Mouse (Mus musculus): Measurements from ENCODE around the gene Dcbld1. TPM values are rescaled to one million over a fixed set of nuclear protein-coding genes. Genes with fewer than 3 reads are reported as not detected.

Dcbld1 gene
- polyA plus RNA-seq, 1 experiment from 2014 or later: 8.8 TPM

DNA sequence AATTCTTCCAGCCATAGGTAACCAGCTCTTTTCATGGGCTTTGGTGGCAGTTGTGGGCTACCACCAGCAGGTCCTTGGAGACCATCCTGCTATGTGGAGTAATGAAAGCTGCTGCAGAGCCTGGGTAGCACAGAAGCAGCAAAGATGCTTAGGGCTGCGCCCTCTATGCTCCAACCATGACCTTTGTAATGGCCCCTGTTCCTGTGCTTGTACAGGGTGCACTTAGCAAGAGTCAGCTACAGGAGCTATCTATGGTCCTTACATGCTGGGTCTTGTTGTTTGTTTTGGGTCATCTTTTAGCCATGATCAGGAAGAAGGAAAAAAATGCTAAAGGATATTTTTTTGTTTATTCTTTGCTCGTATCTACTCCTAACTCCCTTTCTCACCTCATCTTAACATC is 24.3 kb downstream of the Dcbld1 start:
- Histone ChIP-seq H3K4me2 (ENCODE audit: low read depth, low read length) (no peak overlapping the region), H3K9me3 (replicated peaks; ENCODE audit: control insufficient read depth, low read length) (no peaks in the 10 kb centered on the region), H3K9ac (ENCODE audit: low read length) (no peak overlapping the region), H3K27me3 (ENCODE audit: control insufficient read depth, insufficient read depth, low read length) (no peaks in the 10 kb centered on the region), H3K4me3 (ENCODE audit: low read length) (no peak overlapping the region), H3K4me1 (ENCODE audit: control insufficient read depth, insufficient read depth, low read length) (no peaks in the 10 kb centered on the region), H3K36me3 (ENCODE audit: control insufficient read depth, insufficient read depth) (peaks cover 3% of the 10 kb centered on the region; the same call in 1 of the 2 replicates), H3K27ac (ENCODE audit: low read length) (no peak overlapping the region)
- 80% methylated on average over 2 of the region's 2 CpGs for WGBS
- no peak for ATAC-seq (replicated peaks; ENCODE audit: extremely low read depth, insufficient read depth, low FRiP score)

DNA sequence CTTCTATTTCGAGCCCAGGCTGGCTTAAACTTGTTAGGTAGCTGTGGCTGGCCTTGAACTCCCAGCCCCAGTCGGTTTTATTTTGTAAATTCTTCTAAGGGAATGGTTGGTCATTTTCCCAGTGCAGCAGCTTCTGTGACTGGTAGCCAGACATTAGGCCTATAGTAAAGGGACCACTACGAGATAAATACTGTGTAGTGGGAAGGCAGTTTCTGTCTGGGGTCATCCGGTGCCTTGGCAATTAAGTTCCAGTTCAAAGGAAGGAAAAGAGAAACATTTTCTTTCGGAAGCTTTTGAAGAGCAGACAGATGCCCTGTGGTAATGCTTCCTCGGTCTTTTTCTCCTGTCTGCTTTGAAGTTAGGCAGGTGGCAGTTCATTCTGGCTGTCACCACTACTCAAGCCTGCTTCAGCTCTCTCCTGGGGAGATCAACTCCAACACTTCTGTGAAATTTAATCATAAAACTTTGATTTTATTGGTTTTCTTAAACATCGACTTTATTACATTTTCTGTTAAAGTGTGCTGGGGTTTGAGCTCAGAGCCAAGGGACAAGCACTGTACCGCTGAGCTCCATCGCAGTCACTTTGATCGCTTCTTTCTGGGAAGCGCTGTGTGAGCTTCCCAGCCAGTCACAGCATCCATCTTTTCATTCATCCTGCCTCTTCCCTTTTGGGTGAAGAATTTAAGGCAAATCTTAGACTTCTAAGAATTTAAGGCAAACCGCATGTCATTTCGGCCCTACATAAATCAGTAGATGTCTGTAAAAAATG is 24.9 kb downstream of the Dcbld1 start:
- no peaks in the 10 kb centered on the region for H3K9me3 ChIP-seq (replicated peaks; ENCODE audit: control insufficient read depth, low read length)
- H3K27me3 ChIP-seq (ENCODE audit: control insufficient read depth, insufficient read depth, low read length): no peaks in the 10 kb centered on the region
- WGBS: 66% methylated on average over 13 of the region's 13 CpGs
- H3K27ac ChIP-seq (ENCODE audit: low read length): no peak overlapping the region
- no peak for ATAC-seq (replicated peaks; ENCODE audit: extremely low read depth, insufficient read depth, low FRiP score)
- no peaks in the 10 kb centered on the region for H3K4me1 ChIP-seq (ENCODE audit: control insufficient read depth, insufficient read depth, low read length)
- no peak overlapping the region for H3K4me3 ChIP-seq (ENCODE audit: low read length)
- no peak overlapping the region for H3K9ac ChIP-seq (ENCODE audit: low read length)
- peaks cover 3% of the 10 kb centered on the region; the same call in 1 of the 2 replicates for H3K36me3 ChIP-seq (ENCODE audit: control insufficient read depth, insufficient read depth)
- H3K4me2 ChIP-seq (ENCODE audit: low read depth, low read length): no peak overlapping the region

GRCm38 (mm10) chr10:52260209-52260608 is 26.8 kb downstream of the Dcbld1 start:
- Histone ChIP-seq H3K4me3 (ENCODE audit: low read length) (no peak overlapping the region), H3K27me3 (ENCODE audit: control insufficient read depth, insufficient read depth, low read length) (no peaks in the 10 kb centered on the region), H3K27ac (ENCODE audit: low read length) (no peak overlapping the region), H3K4me1 (ENCODE audit: control insufficient read depth, insufficient read depth, low read length) (no peaks in the 10 kb centered on the region), H3K4me2 (ENCODE audit: low read depth, low read length) (no peak overlapping the region), H3K9me3 (replicated peaks; ENCODE audit: control insufficient read depth, low read length) (no peaks in the 10 kb centered on the region), H3K36me3 (ENCODE audit: control insufficient read depth, insufficient read depth) (peaks cover 9% of the 10 kb centered on the region), H3K9ac (ENCODE audit: low read length) (no peak overlapping the region)
- no peak for ATAC-seq (replicated peaks; ENCODE audit: extremely low read depth, insufficient read depth, low FRiP score)
- WGBS: 78% methylated on average over 4 of the region's 4 CpGs

GRCm38 (mm10) chr10:52264162-52264561 is 30.7 kb downstream of the Dcbld1 start:
- Histone ChIP-seq H3K9ac (ENCODE audit: low read length) (no peak overlapping the region), H3K27me3 (ENCODE audit: control insufficient read depth, insufficient read depth, low read length) (no peaks in the 10 kb centered on the region), H3K9me3 (replicated peaks; ENCODE audit: control insufficient read depth, low read length) (no peaks in the 10 kb centered on the region; the same call in 1 of the 2 replicates), H3K36me3 (ENCODE audit: control insufficient read depth, insufficient read depth) (peaks cover 9% of the 10 kb centered on the region), H3K4me3 (ENCODE audit: low read length) (no peak overlapping the region), H3K4me1 (ENCODE audit: control insufficient read depth, insufficient read depth, low read length) (no peaks in the 10 kb centered on the region), H3K4me2 (ENCODE audit: low read depth, low read length) (no peak overlapping the region), H3K27ac (ENCODE audit: low read length) (no peak overlapping the region)
- no peak for ATAC-seq (replicated peaks; ENCODE audit: extremely low read depth, insufficient read depth, low FRiP score)
- WGBS: 87% methylated on average over 5 of the region's 5 CpGs

DNA sequence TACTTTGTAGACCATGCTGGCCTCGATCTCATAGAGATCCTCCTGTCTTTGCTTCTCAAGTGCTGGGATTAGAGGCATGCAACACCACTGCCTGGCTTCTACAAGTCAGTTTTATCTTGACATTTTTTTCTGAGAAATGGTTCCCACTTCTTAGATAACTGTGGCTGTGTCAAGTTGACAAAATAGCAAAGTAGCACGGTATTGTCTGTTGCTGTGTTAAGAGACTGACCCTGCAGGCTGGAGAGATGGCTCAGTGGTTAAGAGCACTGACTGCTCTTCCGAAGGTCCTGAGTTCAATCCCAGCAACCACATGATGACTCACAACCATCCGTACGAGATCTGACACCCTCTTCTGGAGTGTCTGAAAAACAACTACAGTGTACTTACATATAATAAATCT is 35.5 kb downstream of the Dcbld1 start:
- Histone ChIP-seq H3K9ac (ENCODE audit: low read length) (no peak overlapping the region), H3K4me2 (ENCODE audit: low read depth, low read length) (no peak overlapping the region), H3K36me3 (ENCODE audit: control insufficient read depth, insufficient read depth) (peaks cover 7% of the 10 kb centered on the region; the same call in 1 of the 2 replicates), H3K4me1 (ENCODE audit: control insufficient read depth, insufficient read depth, low read length) (no peaks in the 10 kb centered on the region), H3K27ac (ENCODE audit: low read length) (no peak overlapping the region), H3K9me3 (replicated peaks; ENCODE audit: control insufficient read depth, low read length) (no peaks in the 10 kb centered on the region; the same call in 1 of the 2 replicates), H3K27me3 (ENCODE audit: control insufficient read depth, insufficient read depth, low read length) (no peaks in the 10 kb centered on the region), H3K4me3 (ENCODE audit: low read length) (no peak overlapping the region)
- WGBS: 80% methylated on average over 5 of the region's 5 CpGs
- no peak for ATAC-seq (replicated peaks; ENCODE audit: extremely low read depth, insufficient read depth, low FRiP score)

GRCm38 (mm10) chr10:52271385-52271784 is 38.0 kb downstream of the Dcbld1 start:
- no peak overlapping the region for H3K4me3 ChIP-seq (ENCODE audit: low read length)
- no peak overlapping the region for H3K9ac ChIP-seq (ENCODE audit: low read length)
- no peaks in the 10 kb centered on the region for H3K36me3 ChIP-seq (ENCODE audit: control insufficient read depth, insufficient read depth)
- H3K9me3 ChIP-seq (replicated peaks; ENCODE audit: control insufficient read depth, low read length): no peaks in the 10 kb centered on the region
- no peak overlapping the region for H3K27ac ChIP-seq (ENCODE audit: low read length)
- no peaks in the 10 kb centered on the region for H3K27me3 ChIP-seq (ENCODE audit: control insufficient read depth, insufficient read depth, low read length)
- 75% methylated on average over 5 of the region's 5 CpGs for WGBS
- ATAC-seq (replicated peaks; ENCODE audit: extremely low read depth, insufficient read depth, low FRiP score): no peak
- no peak overlapping the region for H3K4me2 ChIP-seq (ENCODE audit: low read depth, low read length)
- H3K4me1 ChIP-seq (ENCODE audit: control insufficient read depth, insufficient read depth, low read length): peaks cover 2% of the 10 kb centered on the region; the same call in 1 of the 2 replicates

DNA sequence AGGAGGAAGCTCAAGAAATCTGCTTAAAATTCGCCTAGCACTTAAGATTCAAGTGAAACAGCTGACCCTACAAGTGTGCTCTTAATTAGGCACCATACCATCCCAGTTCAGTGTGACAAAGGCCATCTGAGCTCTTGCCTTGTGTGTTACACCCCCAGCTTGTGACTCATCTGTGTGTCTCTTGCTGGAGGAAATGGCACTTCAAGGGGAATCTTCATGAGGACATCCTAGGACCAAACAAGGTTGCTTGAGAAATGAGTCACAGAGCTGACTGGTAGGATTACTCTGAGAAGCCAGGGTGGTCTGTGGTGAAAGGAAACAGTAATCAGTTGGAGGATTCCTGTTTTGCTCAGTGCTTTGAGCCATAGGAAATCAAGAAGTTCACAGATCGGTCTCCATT is 39.6 kb downstream of the Dcbld1 start:
- Histone ChIP-seq H3K9me3 (replicated peaks; ENCODE audit: control insufficient read depth, low read length) (no peaks in the 10 kb centered on the region), H3K4me3 (ENCODE audit: low read length) (no peak overlapping the region), H3K27me3 (ENCODE audit: control insufficient read depth, insufficient read depth, low read length) (no peaks in the 10 kb centered on the region), H3K36me3 (ENCODE audit: control insufficient read depth, insufficient read depth) (no peaks in the 10 kb centered on the region), H3K9ac (ENCODE audit: low read length) (no peak overlapping the region), H3K4me2 (ENCODE audit: low read depth, low read length) (no peak overlapping the region), H3K4me1 (ENCODE audit: control insufficient read depth, insufficient read depth, low read length) (peaks cover 3% of the 10 kb centered on the region), H3K27ac (ENCODE audit: low read length) (no peak overlapping the region)
- ATAC-seq (replicated peaks; ENCODE audit: extremely low read depth, insufficient read depth, low FRiP score): no peak
- WGBS: 60% methylated on average over 2 of the region's 2 CpGs

- Histone ChIP-seq H3K27me3 (ENCODE audit: control insufficient read depth, insufficient read depth, low read length) (no peaks in the 10 kb centered on the region), H3K9ac (ENCODE audit: low read length) (no peak overlapping the region), H3K4me1 (ENCODE audit: control insufficient read depth, insufficient read depth, low read length) (peaks cover 7% of the 10 kb centered on the region), H3K9me3 (replicated peaks; ENCODE audit: control insufficient read depth, low read length) (no peaks in the 10 kb centered on the region), H3K4me2 (ENCODE audit: low read depth, low read length) (no peak overlapping the region), H3K4me3 (ENCODE audit: low read length) (no peak overlapping the region), H3K36me3 (ENCODE audit: control insufficient read depth, insufficient read depth) (no peaks in the 10 kb centered on the region), H3K27ac (ENCODE audit: low read length) (peak overlapping the region; percentile 57)
- no peak for ATAC-seq (replicated peaks; ENCODE audit: extremely low read depth, insufficient read depth, low FRiP score)
- 58% methylated on average over 8 of the region's 8 CpGs for WGBS
These were observed 40.8 kb downstream of the Dcbld1 start for GRCm38 (mm10) chr10:52274001-52274909.
